26 mouse cellular contexts compared by ENCODE assay signal in the genomic region with DNA sequence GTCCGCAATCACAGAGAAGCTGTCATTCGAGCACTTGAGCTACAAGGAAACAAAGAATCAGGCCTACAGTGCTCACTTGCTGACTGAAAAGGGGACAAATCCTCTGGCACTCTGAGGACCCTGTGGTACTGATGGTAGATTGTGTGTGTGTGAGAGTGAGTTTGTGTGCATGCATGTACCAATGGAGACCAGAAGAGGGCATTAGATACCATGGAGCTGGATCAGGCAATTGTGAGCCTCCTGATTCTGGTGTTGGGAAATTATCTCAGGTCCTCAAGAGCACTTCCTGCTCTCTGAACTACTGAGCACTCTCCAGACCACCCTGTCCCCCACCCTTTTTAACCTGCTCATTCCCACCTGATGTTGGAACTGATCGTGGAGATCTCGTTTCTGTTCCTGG. TPM values are rescaled to one million over a fixed set of nuclear protein-coding genes. Genes with fewer than 3 reads are reported as not detected.
DNase-seq lines count a peak whose midpoint lies in the region; ATAC-seq and TF ChIP-seq lines count a peak whose summit lies in the region.
"Had no signal": no experiment of that assay in that cellular context is flagged by ENCODE, and none has a peak within 500 bp of the region (broad histone marks: within the 10 kb centered on the region; RNA-seq: fewer than 3 reads in every experiment).

No protein-coding gene starts in this region.

- H3K4me2 ChIP-seq in heart, postnatal 0 days (ENCODE audit: low read depth, low read length): no peak overlapping the region
- H3K4me2 ChIP-seq in liver, embryonic 11.5 days: no peak overlapping the region
- H3K4me2 ChIP-seq: forebrain, embryonic 13.5 days; heart, embryonic 15.5 days; hindbrain, embryonic 15.5 days; intestine, embryonic 15.5 days; liver, embryonic 13.5 days; midbrain, embryonic 13.5 days; neural tube, embryonic 12.5 days had no signal

- no peak for DNase-seq in heart, postnatal 0 days (ENCODE audit: low spot score)
- DNase-seq in heart, adult 18-20 months: no peak
- DNase-seq in liver, adult 2 months (ENCODE audit: extremely low read depth, low read depth, low spot score): peak; percentile 19
- no peak for DNase-seq in liver, embryonic 11.5 days (ENCODE audit: low spot score)
- DNase-seq in R1 (ENCODE audit: low read depth, low spot score): peak; percentile 68
- DNase-seq in right cerebral cortex, postnatal 14 days: no peak
- DNase-seq in adrenal gland, postnatal 25 days: no peak
- DNase-seq: adrenal gland, postnatal 14 days; cerebellum, adult 8-10 months; cerebellum, postnatal 36 days; embryo, embryonic 11 days; gastrocnemius, postnatal 10 days; heart, postnatal 4 days; liver, embryonic 13.5 days; right cerebral cortex, postnatal 4 days; thymus, postnatal 25 days had no signal

- TF ChIP-seq CTCF in heart, postnatal 0 days (IDR thresholded peaks at IDR 0.05; ENCODE audit: low read depth): 0 out of 2 replicates have a peak, but pooled peaks have one; percentile 11
- TF ChIP-seq CTCF in liver, adult 2 months (IDR thresholded peaks at IDR 0.05; ENCODE audit: low read depth, low read length): no peak
- TF ChIP-seq CTCF in E14TG2a.4 (conservative IDR thresholded peaks at IDR 0.05; ENCODE audit: low read length): peak; percentile 28; the same call in 1 of the 2 replicates

- no peak overlapping the region for H3K27ac ChIP-seq in heart, postnatal 0 days (ENCODE audit: low read depth)
- H3K27ac ChIP-seq in liver, adult 2 months (replicated peaks; ENCODE audit: insufficient read depth, low read depth, low read length): no peak overlapping the region
- no peak overlapping the region for H3K27ac ChIP-seq in liver, embryonic 11.5 days (ENCODE audit: low read depth, low read length)
- H3K27ac ChIP-seq: forebrain, embryonic 13.5 days; heart, embryonic 15.5 days; hindbrain, embryonic 15.5 days; intestine, embryonic 15.5 days; limb, embryonic 10.5 days; midbrain, embryonic 13.5 days; neural tube, embryonic 12.5 days had no signal

- H3K9ac ChIP-seq in heart, postnatal 0 days (replicated peaks; ENCODE audit: low read depth, low read length): no peak overlapping the region
- H3K9ac ChIP-seq in liver, adult 2 months (ENCODE audit: low read depth, low read length): no peak overlapping the region
- H3K9ac ChIP-seq in liver, embryonic 11.5 days (ENCODE audit: low read depth, low read length): no peak overlapping the region
- H3K9ac ChIP-seq: forebrain, embryonic 13.5 days; heart, embryonic 15.5 days; hindbrain, embryonic 15.5 days; intestine, embryonic 15.5 days; liver, embryonic 13.5 days; midbrain, embryonic 13.5 days; neural tube, embryonic 12.5 days had no signal

- H3K27me3 ChIP-seq in heart, postnatal 0 days (ENCODE audit: control insufficient read depth, insufficient read depth, low read length): no peaks in the 10 kb centered on the region
- no peaks in the 10 kb centered on the region for H3K27me3 ChIP-seq in liver, adult 2 months (ENCODE audit: control insufficient read depth, insufficient read depth, low read length)
- H3K27me3 ChIP-seq in liver, embryonic 11.5 days (replicated peaks; ENCODE audit: control insufficient read depth, insufficient read depth, low read length): no peaks in the 10 kb centered on the region
- no peaks in the 10 kb centered on the region for H3K27me3 ChIP-seq in E14TG2a.4 (ENCODE audit: insufficient read depth, low read length)
- H3K27me3 ChIP-seq: forebrain, embryonic 13.5 days; heart, embryonic 15.5 days; hindbrain, embryonic 15.5 days; intestine, embryonic 15.5 days; liver, embryonic 13.5 days; megakaryocyte, embryonic 14.5 days; midbrain, embryonic 13.5 days; neural tube, embryonic 12.5 days had no signal

- TF ChIP-seq EP300 in heart, postnatal 0 days (IDR thresholded peaks at IDR 0.05; ENCODE audit: low read depth): no peak

- no peaks in the 10 kb centered on the region for H3K9me3 ChIP-seq in heart, postnatal 0 days (replicated peaks; ENCODE audit: control insufficient read depth, low read length)
- H3K9me3 ChIP-seq in liver, embryonic 11.5 days (ENCODE audit: control insufficient read depth, low read length): no peaks in the 10 kb centered on the region
- H3K9me3 ChIP-seq in E14TG2a.4 (ENCODE audit: low read length): no peaks in the 10 kb centered on the region
- H3K9me3 ChIP-seq: forebrain, embryonic 13.5 days; heart, embryonic 15.5 days; hindbrain, embryonic 15.5 days; intestine, embryonic 15.5 days; limb, embryonic 10.5 days; liver, embryonic 13.5 days; megakaryocyte, embryonic 14.5 days; midbrain, embryonic 13.5 days; neural tube, embryonic 12.5 days had no signal

- no peak overlapping the region for H3K4me3 ChIP-seq in heart, postnatal 0 days (ENCODE audit: low read depth, low read length)
- no peak overlapping the region for H3K4me3 ChIP-seq in liver, adult 2 months (ENCODE audit: insufficient read depth, low read depth, low read length)
- H3K4me3 ChIP-seq in liver, embryonic 11.5 days (ENCODE audit: low read depth, low read length): no peak overlapping the region
- 0 out of 2 replicates have a peak overlapping the region, but pooled peaks have one; percentile 7 for H3K4me3 ChIP-seq in E14TG2a.4 (replicated peaks; ENCODE audit: low read length)
- H3K4me3 ChIP-seq: forebrain, embryonic 13.5 days; heart, embryonic 15.5 days; hindbrain, embryonic 15.5 days; intestine, embryonic 15.5 days; limb, embryonic 10.5 days; liver, embryonic 13.5 days; megakaryocyte, embryonic 14.5 days; midbrain, embryonic 13.5 days; neural tube, embryonic 12.5 days had no signal

- no peaks in the 10 kb centered on the region for H3K79me2 ChIP-seq in liver, adult 2 months (ENCODE audit: control insufficient read depth, insufficient read depth, low read length)

- no peak for TF ChIP-seq POLR2A in liver, adult 2 months (IDR thresholded peaks at IDR 0.05; ENCODE audit: extremely low read depth, insufficient read depth, low read length)

- peaks cover 66% of the 10 kb centered on the region for H3K36me3 ChIP-seq in heart, postnatal 0 days (replicated peaks; ENCODE audit: control insufficient read depth, insufficient read depth, low read length)
- peaks cover 37% of the 10 kb centered on the region for H3K36me3 ChIP-seq in liver, adult 2 months (ENCODE audit: control insufficient read depth, insufficient read depth, low read length)
- H3K36me3 ChIP-seq in liver, embryonic 11.5 days (ENCODE audit: control insufficient read depth, insufficient read depth, low read length): peaks cover 45% of the 10 kb centered on the region
- H3K36me3 ChIP-seq in E14TG2a.4 (ENCODE audit: insufficient read depth, low read length): peaks cover 58% of the 10 kb centered on the region

- ATAC-seq in heart, postnatal 0 days (ENCODE audit: insufficient read depth, low read depth): no peak
- no peak for ATAC-seq in liver, embryonic 11.5 days (replicated peaks; ENCODE audit: low FRiP score)
- ATAC-seq: CD4-positive, CD25-positive, alpha-beta regulatory T cell, adult 4 months; forebrain, embryonic 13.5 days; intestine, embryonic 15.5 days; midbrain, embryonic 13.5 days had no signal

- no peaks in the 10 kb centered on the region for H3K4me1 ChIP-seq in heart, postnatal 0 days (ENCODE audit: control insufficient read depth, insufficient read depth)
- peaks cover 9% of the 10 kb centered on the region; the same call in 1 of the 2 replicates for H3K4me1 ChIP-seq in liver, adult 2 months (ENCODE audit: control insufficient read depth, insufficient read depth, low read length)
- 0 out of 2 replicates have a peak, but pooled peaks cover 3% of the 10 kb centered on the region for H3K4me1 ChIP-seq in liver, embryonic 11.5 days (replicated peaks; ENCODE audit: control insufficient read depth, insufficient read depth, low read length)
- peaks cover 69% of the 10 kb centered on the region for H3K4me1 ChIP-seq in E14TG2a.4 (replicated peaks; ENCODE audit: low read depth, low read length)
- H3K4me1 ChIP-seq: intestine, embryonic 15.5 days; midbrain, embryonic 13.5 days; neural tube, embryonic 12.5 days had no signal

- WGBS in heart, postnatal 0 days: 97% methylated on average over 4 of the region's 4 CpGs
- 95% methylated on average over 4 of the region's 4 CpGs for WGBS in liver, adult 2 months
- WGBS in liver, embryonic 11.5 days: 94% methylated on average over 4 of the region's 4 CpGs

RNA-seq across cellular contexts. Expression of gene Hmbs, which starts 4.5 kb away (rescaled TPM):
- total RNA-seq in heart, postnatal 0 days (2014; rRNA removed; ENCODE audit: low replicate concordance): 61.5 and 96.3 TPM in 2 replicates
- 81.3 and 84.0 TPM in 2 replicates for polyA plus RNA-seq in heart, postnatal 0 days (2015; fragmentation: Nextera tagmentation; extraction: Ambion mirVana)
- total RNA-seq in heart, adult 18-20 months (2021): 10 to 100 TPM; 50.0 to 50.8 TPM
- total RNA-seq in liver, adult 2 months (2014; rRNA removed): 61.3 and 67.7 TPM in 2 replicates
- polyA plus RNA-seq in liver, adult 2 months (2012; rRNA removed): 58.8 and 61.4 TPM in 2 replicates
- 879 and 949 TPM in 2 replicates for polyA plus RNA-seq in liver, embryonic 11.5 days (2014; fragmentation: Nextera tagmentation; extraction: Ambion mirVana)
- 81.2 and 102 TPM in 2 replicates for total RNA-seq in adrenal gland, postnatal 25 days (2021)

RNA-seq across cellular contexts. Expression of gene Vps11, which starts 12.9 kb away (rescaled TPM):
- 25.0 and 27.8 TPM in 2 replicates for total RNA-seq in heart, postnatal 0 days (2014; rRNA removed; ENCODE audit: low replicate concordance)
- polyA plus RNA-seq in heart, postnatal 0 days (2015; fragmentation: Nextera tagmentation; extraction: Ambion mirVana): 17.7 TPM in 2 replicates
- total RNA-seq in heart, adult 18-20 months (2021): 10 to 100 TPM; 14.4 to 18.3 TPM
- 14.5 and 22.0 TPM in 2 replicates for total RNA-seq in liver, adult 2 months (2014; rRNA removed)
- 15.9 and 17.0 TPM in 2 replicates for polyA plus RNA-seq in liver, adult 2 months (2012; rRNA removed)
- polyA plus RNA-seq in liver, embryonic 11.5 days (2014; fragmentation: Nextera tagmentation; extraction: Ambion mirVana): 25.2 and 26.1 TPM in 2 replicates
- 52.4 and 74.6 TPM in 2 replicates for total RNA-seq in adrenal gland, postnatal 25 days (2021)

RNA-seq across cellular contexts. Expression of gene H2afx, which starts 14.1 kb away (rescaled TPM):
- 285 and 447 TPM in 2 replicates for total RNA-seq in heart, postnatal 0 days (2014; rRNA removed; ENCODE audit: low replicate concordance)
- polyA plus RNA-seq in heart, postnatal 0 days (2015; fragmentation: Nextera tagmentation; extraction: Ambion mirVana): 69.3 and 71.2 TPM in 2 replicates
- total RNA-seq in heart, adult 18-20 months (2021): 10 to 100 TPM; 10.7 TPM
- 5.6 and 11.2 TPM in 2 replicates for total RNA-seq in liver, adult 2 months (2014; rRNA removed)
- 22.5 and 23.6 TPM in 2 replicates for polyA plus RNA-seq in liver, adult 2 months (2012; rRNA removed)
- 250 TPM in 2 replicates for polyA plus RNA-seq in liver, embryonic 11.5 days (2014; fragmentation: Nextera tagmentation; extraction: Ambion mirVana)
- total RNA-seq in adrenal gland, postnatal 25 days (2021): 56.5 and 65.2 TPM in 2 replicates

RNA-seq across cellular contexts. Expression of gene Dpagt1, which starts 22.7 kb away (rescaled TPM):
- 27.6 and 33.3 TPM in 2 replicates for total RNA-seq in heart, postnatal 0 days (2014; rRNA removed; ENCODE audit: low replicate concordance)
- polyA plus RNA-seq in heart, postnatal 0 days (2015; fragmentation: Nextera tagmentation; extraction: Ambion mirVana): 24.5 and 25.2 TPM in 2 replicates
- 10 to 100 TPM; 17.8 to 18.2 TPM for total RNA-seq in heart, adult 18-20 months (2021)
- total RNA-seq in liver, adult 2 months (2014; rRNA removed): 8.7 and 13.1 TPM in 2 replicates
- 57.4 and 71.7 TPM in 2 replicates for polyA plus RNA-seq in liver, adult 2 months (2012; rRNA removed)
- polyA plus RNA-seq in liver, embryonic 11.5 days (2014; fragmentation: Nextera tagmentation; extraction: Ambion mirVana): 39.5 and 41.9 TPM in 2 replicates
- total RNA-seq in adrenal gland, postnatal 25 days (2021): 34.3 and 34.5 TPM in 2 replicates

RNA-seq across cellular contexts. Expression of gene C2cd2l, which starts 28.5 kb away (rescaled TPM):
- 14.5 and 16.8 TPM in 2 replicates for total RNA-seq in heart, postnatal 0 days (2014; rRNA removed; ENCODE audit: low replicate concordance)
- 4.7 and 5.0 TPM in 2 replicates for polyA plus RNA-seq in heart, postnatal 0 days (2015; fragmentation: Nextera tagmentation; extraction: Ambion mirVana)
- 10 to 100 TPM; 13.7 to 19.6 TPM for total RNA-seq in heart, adult 18-20 months (2021)
- 5.2 and 7.9 TPM in 2 replicates for total RNA-seq in liver, adult 2 months (2014; rRNA removed)
- polyA plus RNA-seq in liver, adult 2 months (2012; rRNA removed): 60.1 and 60.9 TPM in 2 replicates
- polyA plus RNA-seq in liver, embryonic 11.5 days (2014; fragmentation: Nextera tagmentation; extraction: Ambion mirVana): 8.9 and 9.3 TPM in 2 replicates
- total RNA-seq in adrenal gland, postnatal 25 days (2021): 43.3 and 48.8 TPM in 2 replicates

Comparison
In these comparisons a context has a peak if more than half of its experiments do, and no peak if none do; other contexts are left out.
1. DNase-seq: peak in liver, adult 2 months (single experiment) and R1 (single experiment); none in heart, postnatal 0 days (single experiment), heart, adult 18-20 months (0 of 2), liver, embryonic 11.5 days (single experiment), right cerebral cortex, postnatal 14 days (single experiment) and adrenal gland, postnatal 25 days (single experiment).